Mouse (Mus musculus) G1E (cell line): ENCODE measurements around the gene Vamp8.

Experiments
- CTCF ChIP-seq: IDR thresholded peaks from 2 replicates; pipeline ENCODE4 v1.5.1; 2012; ENCODE audit warnings: low read depth, low read length, inconsistent platforms, mixed read lengths
- GATA1 ChIP-seq: IDR thresholded peaks from 2 replicates; pipeline ENCODE4 v1.6.1; 2012; ENCODE audit warnings: borderline replicate concordance, low read length, inconsistent platforms, mixed read lengths

DNA sequence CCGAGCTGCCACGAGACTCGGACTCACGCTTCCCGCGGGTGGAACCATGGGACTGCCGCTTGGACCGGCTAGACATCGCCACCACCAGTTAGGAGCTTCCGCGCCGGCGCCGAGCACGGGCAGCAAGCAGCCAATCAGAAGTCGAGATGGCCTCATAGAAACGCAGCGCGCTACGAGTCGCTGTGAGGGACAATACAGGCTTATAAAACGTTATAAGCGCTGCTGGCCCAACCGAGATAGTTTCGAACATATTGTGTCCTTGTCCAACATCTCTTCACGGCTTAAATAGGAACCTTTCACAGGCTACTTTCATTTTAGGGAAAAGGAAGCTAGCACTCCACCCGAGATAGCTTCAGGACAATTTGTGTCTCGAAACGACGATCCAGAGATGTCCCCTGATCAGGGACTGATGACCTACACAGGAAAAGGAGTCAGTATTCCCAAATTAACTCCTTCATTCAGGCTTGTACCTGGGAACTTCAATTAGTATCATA is 45.4 kb downstream of the Vamp8 start, which contains the start of gene Usp39:
- TF ChIP-seq CTCF = no peak
- no peak for TF ChIP-seq GATA1
